Mouse (Mus musculus): Measurements from ENCODE around the gene Ggct.
A peak's percentile ranks its signal among the peaks of the same experiment; 100 is the strongest.
"Not testable (repeated sequence)": the region's sequence is repeated elsewhere in the genome, so short reads cannot be mapped to it uniquely, and the experiment has no call there.

The Ggct gene

DNA sequence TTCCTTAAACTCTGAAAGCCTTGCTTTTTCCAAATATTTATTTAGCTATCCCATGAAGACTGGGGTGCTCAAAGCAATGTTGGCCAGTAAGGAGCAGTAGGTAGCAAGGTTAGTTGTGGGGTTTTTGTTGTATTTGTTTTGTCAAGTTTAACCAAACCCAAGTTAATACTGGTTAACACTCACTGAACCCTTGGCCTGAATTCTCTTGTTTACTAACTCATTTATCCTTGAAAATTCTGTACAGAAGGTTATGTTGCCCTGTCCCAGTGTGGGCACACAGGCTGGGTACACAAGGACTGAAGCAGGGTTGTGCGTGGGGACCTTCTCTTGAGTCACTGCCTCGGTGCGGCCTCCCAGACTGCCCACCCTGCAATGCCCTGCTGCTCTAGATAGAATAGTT is 3.6 kb upstream of the Ggct start:
- DNase-seq (ENCODE audit: low spot score in 2 of 2) = no peak

DNA sequence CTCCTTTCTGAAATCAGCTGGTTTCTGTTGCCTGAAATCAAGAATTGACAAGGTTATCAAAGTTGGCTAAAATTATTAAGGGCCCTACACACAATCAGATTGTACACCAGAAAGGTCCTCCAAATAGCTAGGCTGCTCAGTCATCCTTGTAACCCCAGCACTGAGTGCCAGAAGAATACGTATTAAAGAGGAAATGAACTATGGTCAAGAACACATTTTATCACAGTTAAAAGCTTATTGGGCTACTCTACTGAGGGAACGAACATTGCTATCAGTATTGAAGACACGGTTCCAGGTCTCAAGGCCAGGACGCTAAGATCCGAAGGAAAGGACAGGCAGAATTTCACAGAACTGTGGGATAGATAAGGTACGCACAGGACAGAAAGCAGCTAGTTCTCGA is 609 bp downstream of the Ggct start:
- DNase-seq (ENCODE audit: low spot score in 2 of 2) = no peak

- no peak for DNase-seq (ENCODE audit: low spot score in 2 of 2)
Observed at GRCm38 (mm10) chr6:54991189-54991588, 1.6 kb downstream of the Ggct start.

GRCm38 (mm10) chr6:54988141-54988540 is 4.6 kb downstream of the Ggct start:
- DNase-seq (ENCODE audit: low spot score in 2 of 2) = no peak

- DNase-seq (ENCODE audit: low spot score in 2 of 2) = no peak
Observed at GRCm38 (mm10) chr6:54984096-54984495, 8.7 kb downstream of the Ggct start.

DNA sequence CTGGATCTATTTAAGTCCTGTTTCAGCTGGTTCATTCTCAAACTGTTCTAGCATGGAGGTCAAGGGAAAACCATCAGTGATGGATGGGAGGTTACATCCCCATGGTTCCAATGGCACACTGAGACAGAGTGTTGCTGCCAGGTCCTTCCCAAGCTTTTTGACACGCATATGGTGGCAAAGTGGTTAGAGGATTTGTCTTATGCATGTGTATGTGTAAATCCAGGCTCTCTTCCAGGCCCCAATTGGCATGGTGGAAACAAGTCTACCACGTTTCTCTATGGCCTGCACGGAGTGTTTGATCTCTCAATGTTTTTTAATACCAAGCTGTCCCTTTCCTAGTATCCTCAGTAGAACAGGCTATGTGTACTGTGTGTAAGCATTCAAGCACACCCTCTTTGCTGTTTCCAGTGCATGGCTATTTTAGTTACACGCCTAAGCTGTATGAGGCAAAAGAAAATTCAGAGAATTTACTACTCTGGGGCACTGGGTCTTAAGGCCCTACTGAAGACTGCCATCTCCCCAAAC is 9.2 kb downstream of the Ggct start:
- no peak for DNase-seq (ENCODE audit: low spot score in 2 of 2)

- DNase-seq (ENCODE audit: low spot score in 2 of 2) = no peak
Observed at GRCm38 (mm10) chr6:54979426-54979825, 13.3 kb downstream of the Ggct start.

- DNase-seq (ENCODE audit: low spot score in 2 of 2) = no peak
Observed at GRCm38 (mm10) chr6:54975616-54976015, 17.1 kb downstream of the Ggct start.

DNA sequence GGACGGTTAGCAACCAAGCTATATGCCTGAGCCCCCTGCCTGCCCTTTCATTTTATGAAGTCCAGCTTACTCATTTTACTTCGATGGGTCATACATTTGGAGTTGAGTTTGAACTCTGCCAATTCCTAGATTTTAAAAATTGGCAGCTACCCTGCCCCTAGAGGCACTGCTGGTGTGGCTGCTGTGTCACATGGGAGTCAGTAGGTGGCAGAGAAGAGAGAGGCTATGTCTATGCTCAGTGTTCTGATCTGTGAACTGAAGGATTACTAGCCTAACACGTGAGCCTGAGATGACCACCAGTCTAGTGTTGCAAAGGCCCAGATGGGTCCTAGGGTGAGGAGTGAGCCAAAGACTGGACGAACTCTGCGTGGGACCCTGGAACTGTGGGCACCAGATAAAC is 18.2 kb downstream of the Ggct start:
- no peak for DNase-seq (ENCODE audit: low spot score in 2 of 2)

DNA sequence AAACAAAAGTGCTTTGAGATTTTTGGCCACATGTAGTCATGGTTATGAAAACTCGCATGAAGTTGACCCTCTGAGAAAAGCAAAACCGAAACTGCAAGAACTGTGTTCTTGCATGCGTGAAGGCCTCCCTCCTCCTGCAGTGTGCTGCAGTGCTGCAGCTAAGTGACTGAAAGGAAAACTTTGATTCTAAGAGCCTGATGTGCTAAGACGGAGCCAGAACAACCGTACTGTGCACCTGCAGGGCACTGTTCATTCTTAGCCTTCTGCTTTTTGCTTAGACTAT is 19.9 kb downstream of the Ggct start:
- DNase-seq (ENCODE audit: low spot score in 2 of 2) = no peak

DNA sequence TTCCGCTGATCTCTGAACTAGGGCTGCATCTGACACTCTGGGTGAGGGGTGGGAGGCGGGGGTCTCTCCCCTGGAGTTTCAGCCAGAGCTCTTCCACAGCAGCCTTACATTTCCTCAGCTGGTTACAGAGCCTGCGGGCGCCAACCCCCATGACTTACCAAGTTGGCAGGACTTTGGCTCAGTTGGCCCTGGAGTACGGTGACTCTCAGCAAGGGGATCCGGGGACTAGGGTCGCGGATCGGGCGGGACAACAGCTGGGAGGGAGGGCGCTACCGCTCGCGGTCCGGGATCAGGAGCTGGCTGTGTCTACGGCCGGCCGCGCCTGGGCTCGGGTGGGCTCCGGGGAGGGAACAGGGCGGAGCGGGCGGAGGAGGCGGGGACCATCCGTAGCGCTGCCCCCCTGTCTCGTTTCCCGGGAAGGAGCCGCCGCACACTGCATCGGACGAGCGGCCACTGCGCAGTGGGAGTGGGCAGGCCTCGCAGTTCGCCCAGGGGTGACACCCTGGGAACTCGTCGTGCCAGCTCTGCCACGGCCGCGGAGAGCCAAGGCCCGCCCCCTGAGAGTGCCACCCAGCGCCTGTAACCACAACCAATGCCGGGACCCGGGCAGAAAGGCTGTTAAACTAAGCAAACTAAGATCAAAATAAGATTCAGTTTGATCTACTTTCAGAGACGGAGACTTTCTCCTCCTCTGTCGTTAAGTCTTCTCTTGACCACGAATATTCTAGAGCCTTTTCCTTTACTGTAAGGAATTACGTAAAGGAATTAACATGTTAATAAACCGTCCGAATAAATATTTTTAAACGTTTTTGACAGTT is 20.4 kb downstream of the Ggct start, which contains the start of gene Nod1:
Nod1 (minus strand) TSS at position 502 of the 818 bp plus-strand sequence.
- DNase-seq (ENCODE audit: low spot score in 2 of 2) = peak; percentile 65 to 66

- DNase-seq (ENCODE audit: low spot score in 2 of 2) = no peak
Observed at GRCm38 (mm10) chr6:54971731-54972110, 21.0 kb downstream of the Ggct start.

GRCm38 (mm10) chr6:54970506-54970905 is 22.2 kb downstream of the Ggct start:
- DNase-seq (ENCODE audit: low spot score in 2 of 2) = no peak

- DNase-seq (ENCODE audit: low spot score in 2 of 2) = no peak
Observed at GRCm38 (mm10) chr6:54969801-54970200, 22.9 kb downstream of the Ggct start.

GRCm38 (mm10) chr6:54967591-54967990 is 25.2 kb downstream of the Ggct start:
- no peak for DNase-seq (ENCODE audit: low spot score in 2 of 2)

GRCm38 (mm10) chr6:54965234-54965633 is 27.5 kb downstream of the Ggct start:
- DNase-seq (ENCODE audit: low spot score in 2 of 2) = no peak

- no peak for DNase-seq (ENCODE audit: low spot score in 2 of 2)
Observed at GRCm38 (mm10) chr6:54964755-54965154, 28.0 kb downstream of the Ggct start.

DNA sequence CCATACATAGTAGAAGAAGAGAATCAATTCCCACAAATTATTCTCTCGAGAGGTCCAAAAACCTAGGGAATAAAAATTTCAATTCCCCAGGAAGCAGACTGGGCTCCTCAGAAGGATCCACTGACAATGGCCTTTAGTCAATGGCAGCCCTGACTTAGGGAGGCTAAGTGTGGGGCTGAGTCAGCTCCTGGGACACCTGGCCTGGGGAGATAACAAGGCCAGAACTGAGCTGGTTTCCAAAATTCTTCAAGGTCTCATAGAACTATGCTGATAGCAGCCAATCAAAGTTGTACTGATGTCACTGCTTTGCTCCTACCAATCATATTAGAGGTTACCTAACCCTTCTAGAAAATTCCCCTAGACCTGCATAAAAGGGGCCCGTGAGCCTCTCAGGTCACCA is 29.2 kb downstream of the Ggct start:
- DNase-seq (ENCODE audit: low spot score in 2 of 2) = no peak

GRCm38 (mm10) chr6:54957655-54958054 is 35.1 kb downstream of the Ggct start:
- no peak for DNase-seq (ENCODE audit: low spot score in 2 of 2)

DNA sequence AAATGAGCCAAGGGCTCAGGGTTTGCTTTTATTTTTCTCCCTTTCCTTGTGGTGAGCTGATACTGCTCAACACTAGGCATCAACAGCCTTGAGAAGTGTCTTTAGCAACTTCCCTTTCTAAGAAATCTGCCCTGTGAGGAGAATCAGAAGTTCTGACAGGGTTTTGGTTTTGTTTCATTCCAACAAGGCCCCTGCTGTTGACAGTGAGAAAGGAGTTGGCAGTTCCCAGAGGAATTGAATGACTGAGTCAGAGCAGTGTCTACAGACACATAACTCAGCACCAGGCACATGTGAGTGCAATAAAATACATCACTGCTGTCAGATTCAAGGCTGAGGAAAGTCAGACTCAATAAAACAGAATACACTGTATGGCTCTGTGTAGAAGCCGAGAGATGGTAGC is 36.3 kb downstream of the Ggct start:
- DNase-seq (ENCODE audit: low spot score in 2 of 2) = no peak

- no peak for DNase-seq (ENCODE audit: low spot score in 2 of 2)
Observed at GRCm38 (mm10) chr6:54955949-54956348, 36.8 kb downstream of the Ggct start.

- DNase-seq (ENCODE audit: low spot score in 2 of 2) = no peak
Observed at GRCm38 (mm10) chr6:54954659-54955414, 37.9 kb downstream of the Ggct start.

DNA sequence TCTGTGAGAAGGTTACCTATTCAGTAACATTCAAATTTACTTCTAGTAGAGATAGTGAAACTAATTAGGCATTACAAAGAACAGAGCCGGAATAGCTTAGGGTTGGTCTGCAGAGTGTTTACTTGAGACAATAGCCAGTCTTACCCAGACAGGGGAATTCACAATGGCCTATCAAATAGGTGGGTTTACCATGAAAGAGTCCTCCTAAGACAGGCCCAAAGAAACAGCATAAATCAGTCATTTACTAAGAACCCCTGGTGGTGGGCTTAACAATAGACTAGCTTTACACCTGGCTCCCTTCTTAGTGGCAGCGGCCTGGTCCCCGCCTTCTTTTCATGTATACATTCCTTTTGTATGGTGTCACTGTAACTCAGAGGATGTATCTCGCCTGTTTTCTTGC is 39.4 kb downstream of the Ggct start:
- not testable (repeated sequence) for DNase-seq (ENCODE audit: low spot score in 2 of 2)

Measured in right cerebral cortex, postnatal 10 days (tissue).